Mouse (Mus musculus) testis, adult 2 months (tissue): ENCODE measurements around the gene Tmem63c. TPM values are rescaled to one million over a fixed set of nuclear protein-coding genes. Genes with fewer than 3 reads are reported as not detected.

Experiments
- H3K27ac ChIP-seq: fragments of 200-500 bp; 2 replicates; pipeline ENCODE4 v1.5.1; 2012; ENCODE audit warnings: low read depth, low read length; ENCODE audit not compliant: control insufficient read depth, insufficient read depth
- H3K27me3 ChIP-seq: fragments of 200-500 bp; 2 replicates; pipeline ENCODE4 v1.6.1; 2012; ENCODE audit warnings: mild to moderate bottlenecking, low read length, moderate library complexity; ENCODE audit not compliant: control insufficient read depth, insufficient read depth
- H3K36me3 ChIP-seq: fragments of 200-500 bp; 2 replicates; pipeline ENCODE4 v1.6.1; 2012; ENCODE audit warnings: mild to moderate bottlenecking, low read length; ENCODE audit not compliant: control insufficient read depth, insufficient read depth
- H3K4me1 ChIP-seq: fragments of 200-500 bp; 2 replicates; pipeline ENCODE4 v1.6.1; 2012; ENCODE audit warnings: low read length; ENCODE audit not compliant: control insufficient read depth, insufficient read depth
- H3K4me3 ChIP-seq: fragments of 200-500 bp; 2 replicates; pipeline ENCODE4 v1.5.1; 2012; ENCODE audit warnings: low read depth, mild to moderate bottlenecking, low read length, moderate library complexity, mixed read lengths; ENCODE audit not compliant: control insufficient read depth
- CTCF ChIP-seq: fragments of 200-500 bp; IDR thresholded peaks from 2 replicates; pipeline ENCODE4 v1.5.1; 2012; ENCODE audit warnings: low read depth, mild to moderate bottlenecking, inconsistent platforms, low read length, moderate library complexity; ENCODE audit not compliant: control insufficient read depth, insufficient read depth, insufficient replicate concordance
- POLR2A ChIP-seq: fragments of 200-500 bp; IDR thresholded peaks from 2 replicates; pipeline ENCODE4 v1.6.1; 2012; ENCODE audit warnings: low read depth, mild to moderate bottlenecking, inconsistent platforms, low read length, moderate library complexity; ENCODE audit not compliant: control insufficient read depth
- polyA plus RNA-seq: library from polyadenylated mRNA; depleted of rRNA; stranded (reverse); fragments of >200 nt; gene quantifications from 2 replicates; pipeline ENCODE4 v1.2.3, GENCODE M21; 2012

The Tmem63c gene
- polyA plus RNA-seq, 1 experiment, result 32.3 TPM

- TF ChIP-seq POLR2A (no peak), CTCF (peak; percentile 63; the same call in 1 of the 2 replicates)
- no peaks in the 10 kb centered on the region for H3K36me3 ChIP-seq
- no peak overlapping the region for H3K4me3 ChIP-seq
- H3K4me1 ChIP-seq, result peaks cover 8% of the 10 kb centered on the region
- H3K27ac ChIP-seq, result no peak overlapping the region
- no peaks in the 10 kb centered on the region; the same call in 1 of the 2 replicates for H3K27me3 ChIP-seq
Measured at GRCm38 (mm10) chr12:86981180-86981579, 40.0 kb upstream of the Tmem63c start.

- Histone ChIP-seq H3K36me3 (no peaks in the 10 kb centered on the region), H3K27ac (no peak overlapping the region), H3K4me1 (peaks cover 3% of the 10 kb centered on the region; the same call in 1 of the 2 replicates), H3K27me3 (no peaks in the 10 kb centered on the region), H3K4me3 (no peak overlapping the region)
- TF ChIP-seq POLR2A (no peak), CTCF (no peak)
Measured at GRCm38 (mm10) chr12:86983470-86984193, 37.5 kb upstream of the Tmem63c start.

DNA sequence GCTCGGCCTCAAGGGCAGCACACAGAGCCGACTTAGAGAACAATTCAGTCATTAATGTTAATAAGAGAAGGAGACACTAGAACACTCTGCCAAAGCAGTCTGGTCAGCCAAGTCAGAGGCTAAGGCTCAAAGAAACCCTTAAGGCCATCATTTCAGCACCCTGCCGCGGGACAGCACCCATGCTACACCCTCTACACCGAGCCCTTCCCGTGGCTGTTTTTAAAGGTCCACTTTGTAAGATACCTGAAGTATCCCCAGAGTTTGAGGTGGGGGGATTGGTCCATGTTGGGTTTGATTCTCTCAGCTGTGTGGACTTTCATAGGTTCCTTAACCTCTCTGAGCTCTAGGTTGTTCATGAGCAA, 37.0 kb upstream of the Tmem63c start:
- H3K27me3 ChIP-seq, result no peaks in the 10 kb centered on the region
- no peak overlapping the region for H3K4me3 ChIP-seq
- no peak overlapping the region for H3K27ac ChIP-seq
- H3K36me3 ChIP-seq, result no peaks in the 10 kb centered on the region
- H3K4me1 ChIP-seq, result peaks cover 3% of the 10 kb centered on the region; the same call in 1 of the 2 replicates
- TF ChIP-seq CTCF, result no peak
- TF ChIP-seq POLR2A, result no peak

DNA sequence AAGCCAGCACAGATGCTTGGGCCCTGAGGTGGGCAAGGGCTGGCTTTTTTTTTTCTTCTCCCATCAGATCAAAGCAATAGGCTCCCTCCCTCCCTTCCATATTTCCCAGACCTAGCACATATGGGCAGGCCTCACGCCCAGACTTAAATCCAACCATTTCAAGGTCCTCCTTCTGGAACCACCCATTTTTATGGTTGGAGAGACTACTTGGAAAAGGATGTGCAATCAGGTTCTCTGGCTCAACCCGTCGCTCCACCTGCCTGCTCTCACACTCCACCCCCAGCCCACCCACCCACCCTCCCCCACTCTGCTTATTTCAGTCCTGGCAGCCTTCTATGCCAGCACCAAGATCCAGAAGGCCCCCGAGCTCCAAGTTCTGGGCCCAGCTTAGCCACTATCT, 34.6 kb upstream of the Tmem63c start:
- no peak overlapping the region for H3K27ac ChIP-seq
- H3K27me3 ChIP-seq, result no peaks in the 10 kb centered on the region; the same call in 1 of the 2 replicates
- no peak overlapping the region for H3K4me3 ChIP-seq
- peaks cover 6% of the 10 kb centered on the region; the same call in 1 of the 2 replicates for H3K4me1 ChIP-seq
- TF ChIP-seq CTCF (no peak), POLR2A (no peak)
- no peaks in the 10 kb centered on the region for H3K36me3 ChIP-seq

DNA sequence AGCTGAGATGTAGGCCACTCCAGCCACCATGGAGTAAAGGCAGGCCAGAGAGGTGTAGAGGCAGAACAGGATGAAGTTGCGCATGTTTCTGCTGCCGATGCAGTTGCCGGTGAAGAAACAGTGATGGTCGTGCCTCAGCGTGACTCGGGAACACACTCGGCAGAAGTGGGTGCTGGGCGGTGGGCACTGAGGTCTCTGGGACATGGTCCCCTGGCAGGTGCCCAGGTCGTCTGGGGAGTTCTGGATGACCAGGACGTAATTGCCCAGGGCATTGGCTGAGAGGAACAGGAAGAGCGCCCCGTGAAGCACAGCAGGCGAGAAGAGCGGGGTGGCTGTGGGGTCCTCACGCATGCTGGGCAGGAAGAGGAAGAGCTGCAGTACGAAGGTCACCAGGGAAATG, 32.9 kb upstream of the Tmem63c start:
- TF ChIP-seq POLR2A (no peak), CTCF (no peak)
- H3K27me3 ChIP-seq, result no peaks in the 10 kb centered on the region; the same call in 1 of the 2 replicates

GRCm38 (mm10) chr12:86989378-86989777, 31.8 kb upstream of the Tmem63c start:
- peaks cover 3% of the 10 kb centered on the region; the same call in 1 of the 2 replicates for H3K4me1 ChIP-seq
- no peaks in the 10 kb centered on the region; the same call in 1 of the 2 replicates for H3K27me3 ChIP-seq
- no peak overlapping the region for H3K4me3 ChIP-seq
- no peak for TF ChIP-seq CTCF
- no peak for TF ChIP-seq POLR2A
- H3K27ac ChIP-seq, result no peak overlapping the region
- no peaks in the 10 kb centered on the region for H3K36me3 ChIP-seq

More for the DNA sequence above, 32.9 kb upstream of the Tmem63c start:
- no peak overlapping the region for H3K4me3 ChIP-seq
- no peak overlapping the region for H3K27ac ChIP-seq
- peaks cover 4% of the 10 kb centered on the region; the same call in 1 of the 2 replicates for H3K4me1 ChIP-seq
- no peaks in the 10 kb centered on the region for H3K36me3 ChIP-seq

GRCm38 (mm10) chr12:86989890-86990754, 31.0 kb upstream of the Tmem63c start, which contains the start of gene Zdhhc22:
Zdhhc22 (minus strand) TSS chr12:86990430.
- Histone ChIP-seq H3K36me3 (no peaks in the 10 kb centered on the region), H3K27ac (no peak within 1 kb of the TSS), H3K4me1 (peaks cover 3% of the 10 kb centered on the region; the same call in 1 of the 2 replicates), H3K27me3 (no peaks in the 10 kb centered on the region; the same call in 1 of the 2 replicates), H3K4me3 (no peak within 1 kb of the TSS; the same call in 1 of the 2 replicates)
- no peak for TF ChIP-seq POLR2A
- TF ChIP-seq CTCF, result no peak
